Mouse (Mus musculus): ENCODE results near the gene Tom1. TPM values are rescaled to one million over a fixed set of nuclear protein-coding genes. Genes with fewer than 3 reads are reported as not detected.

Tom1 gene
- total RNA-seq, 2 experiments from 2014 or later, result 42.5 to 46.0 TPM

DNA sequence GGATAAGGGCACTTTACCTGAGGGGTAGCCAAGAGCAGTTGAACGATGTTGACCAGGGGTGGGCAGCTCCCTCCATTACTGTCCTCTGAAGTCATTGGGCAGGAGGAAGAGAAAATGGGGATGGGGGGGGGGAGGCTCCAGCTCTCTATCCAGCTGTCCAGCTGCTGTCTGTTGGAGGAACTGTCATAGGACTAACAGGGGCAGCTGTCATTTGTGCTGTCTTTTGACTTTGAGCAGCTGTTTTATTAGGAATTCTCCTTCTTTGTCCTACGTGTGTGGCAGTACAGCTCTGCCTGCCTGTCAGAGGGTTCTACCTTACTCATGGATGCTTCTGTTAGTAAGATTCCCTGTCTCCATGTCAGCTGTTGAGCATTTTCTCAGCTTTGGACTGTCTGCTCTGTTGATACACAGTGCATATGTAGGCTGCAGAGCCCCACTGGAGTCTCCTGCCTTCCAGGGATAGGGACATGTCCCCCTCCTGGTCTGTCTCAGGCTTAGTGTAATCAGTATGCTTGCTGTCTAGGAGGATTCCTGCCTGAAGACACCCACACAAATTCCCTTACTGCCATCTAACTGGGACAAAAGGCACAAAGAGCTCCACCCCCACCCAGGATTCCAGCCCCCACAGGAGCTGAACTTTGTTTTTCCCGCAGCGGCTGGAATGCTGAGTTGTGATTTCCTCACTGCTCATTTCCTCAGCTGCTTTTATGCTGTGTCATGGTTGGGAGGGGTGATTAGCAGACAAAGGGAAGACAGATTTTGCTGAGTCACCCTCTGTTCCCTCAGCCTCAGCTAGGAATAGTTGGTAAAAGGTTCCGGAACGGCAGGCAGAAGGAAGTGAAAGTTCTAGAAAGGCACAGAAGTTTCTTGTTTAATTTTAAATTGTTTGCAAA is 55.7 kb downstream of the Tom1 start:
- DNase-seq, result peak; percentile 75 to 86

DNA sequence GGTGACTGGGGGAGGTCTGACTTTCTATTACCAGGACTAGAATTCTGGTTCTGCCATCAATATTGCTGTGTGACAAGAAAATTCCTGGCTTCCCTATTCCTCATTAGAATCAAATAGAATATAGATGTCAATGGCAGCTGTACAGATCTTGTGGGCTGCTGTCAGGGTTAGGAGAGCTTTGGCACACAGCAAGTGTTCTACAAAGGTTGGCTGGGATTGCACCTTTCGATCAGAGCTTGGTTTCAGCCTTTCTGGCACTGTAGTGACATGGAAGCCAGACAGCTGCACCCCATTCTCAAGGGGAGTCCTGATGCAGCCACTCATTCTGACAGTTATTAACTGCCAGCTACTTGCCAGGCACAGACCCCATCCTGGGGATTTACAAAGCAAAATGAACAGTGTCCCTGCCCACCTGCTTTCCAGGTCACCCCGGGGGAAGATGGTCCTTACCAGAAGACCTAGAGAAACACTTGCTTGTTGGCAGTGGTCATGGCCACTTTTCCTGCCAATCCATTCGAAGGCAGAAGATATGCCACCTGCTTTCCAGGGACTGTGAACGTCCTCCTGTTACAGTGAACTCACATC is 57.4 kb downstream of the Tom1 start:
- DNase-seq, result no peak

DNA sequence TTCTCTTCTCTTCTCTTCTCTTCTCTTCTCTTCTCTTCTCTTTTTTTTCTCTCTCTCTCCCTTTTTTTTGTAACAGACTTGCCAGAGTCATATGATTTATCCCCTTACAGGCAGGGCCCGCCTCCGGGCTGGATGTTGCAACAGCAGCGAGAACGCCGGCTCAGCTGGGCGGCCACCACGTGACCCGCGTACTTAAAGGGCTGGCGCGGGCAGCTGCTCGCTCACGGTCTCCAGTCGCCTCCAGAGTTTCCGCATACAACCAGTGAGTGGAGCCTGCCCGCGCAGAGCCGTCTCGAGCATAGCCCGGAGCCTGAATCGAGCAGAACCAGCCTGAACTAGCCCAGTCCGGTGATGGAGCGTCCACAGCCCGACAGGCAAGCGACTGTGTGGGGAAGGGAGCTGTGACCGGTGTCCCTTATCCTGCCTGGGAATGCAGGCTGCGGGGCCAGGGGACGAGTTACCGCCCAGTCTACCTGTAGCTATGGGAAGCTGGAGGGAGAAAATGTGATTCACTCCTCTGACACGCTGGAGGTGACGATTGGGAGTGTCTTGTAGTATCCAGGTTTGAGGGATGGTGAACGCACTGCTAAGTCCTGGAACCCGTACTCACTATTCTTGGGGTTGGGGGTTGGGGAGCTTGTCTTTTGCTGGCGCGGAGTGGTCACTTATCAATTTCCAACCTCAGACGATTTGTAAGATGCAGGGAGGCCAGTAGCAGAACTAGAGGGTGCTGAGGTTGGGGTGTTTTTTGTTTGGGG is 60.1 kb downstream of the Tom1 start, which contains the start of gene Hmox1:
Gene Hmox1 (plus strand): TSS at position 223 of the 758 bp plus-strand sequence.
- peak; percentile 97 for DNase-seq

DNA sequence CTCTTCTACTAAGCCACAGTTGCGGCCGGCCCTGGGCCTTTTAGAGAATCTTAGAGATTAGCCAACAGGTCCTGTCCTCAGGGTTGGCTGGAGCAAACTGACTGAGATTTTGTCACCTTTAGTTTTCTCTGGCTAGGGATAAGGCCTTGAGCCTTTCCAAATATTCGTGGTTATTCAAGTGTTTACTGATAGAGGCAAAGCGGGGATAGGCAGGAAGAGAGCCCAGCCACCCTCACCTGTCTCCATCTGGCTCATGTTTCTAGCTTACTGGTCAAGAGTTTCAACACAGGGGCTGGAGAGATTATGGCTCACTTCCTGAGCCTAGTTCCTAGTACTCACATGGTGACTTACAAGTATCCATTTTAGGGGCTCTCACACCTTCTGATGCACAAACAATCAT is 69.5 kb downstream of the Tom1 start:
- no peak for DNase-seq

DNA sequence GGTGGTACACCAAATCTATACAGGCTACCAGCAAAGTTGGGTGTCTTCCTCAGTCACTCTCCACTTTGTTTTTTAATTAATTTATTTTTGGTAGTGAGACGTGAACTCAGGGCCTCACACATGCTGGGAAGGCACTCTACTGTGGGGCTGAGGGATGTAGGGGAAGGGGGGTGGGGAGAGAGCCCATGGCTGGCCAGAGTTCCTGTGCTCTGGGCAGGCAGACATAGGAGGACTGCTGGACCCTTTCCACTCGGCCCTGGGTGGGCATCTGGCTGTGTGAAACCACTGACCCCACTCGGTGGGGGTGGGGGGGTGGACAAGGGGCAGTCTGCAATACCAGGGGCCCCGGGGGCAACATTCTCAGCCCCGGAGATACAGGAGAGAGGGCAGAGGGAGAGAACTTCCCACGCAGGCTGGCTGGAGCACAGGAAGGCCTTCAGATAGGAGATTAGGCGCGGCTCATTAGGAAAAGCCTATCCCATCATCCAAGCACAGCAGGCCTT is 69.9 kb downstream of the Tom1 start:
- no peak for DNase-seq

DNA sequence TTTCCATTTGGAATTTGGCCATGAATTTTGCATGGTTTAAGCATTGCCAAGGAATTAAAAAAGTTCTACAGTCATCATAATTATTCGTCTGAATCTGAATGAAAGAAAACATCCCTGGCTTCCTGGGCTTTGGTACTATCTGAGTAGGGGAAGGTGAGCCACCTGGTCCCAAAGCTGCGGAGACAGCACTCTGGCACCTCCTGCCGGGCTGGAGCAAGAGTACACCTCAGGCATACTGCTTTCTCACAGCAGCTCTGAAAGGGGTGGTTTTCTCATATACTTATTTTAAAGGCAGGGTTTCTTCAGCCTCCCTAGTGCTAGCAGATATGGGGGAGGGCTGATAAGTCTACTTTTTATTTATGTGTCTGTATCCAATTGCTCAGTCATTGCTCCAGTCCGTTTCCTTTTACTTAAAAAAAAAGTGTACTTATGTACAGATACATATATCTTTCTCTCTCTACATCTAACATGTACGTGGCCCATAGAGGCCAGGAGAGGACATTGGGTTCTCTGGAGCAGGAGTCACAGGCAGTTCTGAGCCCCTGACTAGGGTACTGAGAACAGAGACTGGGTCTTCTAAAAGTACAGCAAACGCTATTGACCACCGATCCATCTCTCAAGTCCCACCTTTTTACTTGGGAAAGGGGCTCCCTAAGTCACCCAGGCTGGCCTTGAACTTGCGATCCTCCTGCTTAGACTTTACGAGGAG is 75.2 kb downstream of the Tom1 start:
- peak; percentile 86 to 91 for DNase-seq

DNA sequence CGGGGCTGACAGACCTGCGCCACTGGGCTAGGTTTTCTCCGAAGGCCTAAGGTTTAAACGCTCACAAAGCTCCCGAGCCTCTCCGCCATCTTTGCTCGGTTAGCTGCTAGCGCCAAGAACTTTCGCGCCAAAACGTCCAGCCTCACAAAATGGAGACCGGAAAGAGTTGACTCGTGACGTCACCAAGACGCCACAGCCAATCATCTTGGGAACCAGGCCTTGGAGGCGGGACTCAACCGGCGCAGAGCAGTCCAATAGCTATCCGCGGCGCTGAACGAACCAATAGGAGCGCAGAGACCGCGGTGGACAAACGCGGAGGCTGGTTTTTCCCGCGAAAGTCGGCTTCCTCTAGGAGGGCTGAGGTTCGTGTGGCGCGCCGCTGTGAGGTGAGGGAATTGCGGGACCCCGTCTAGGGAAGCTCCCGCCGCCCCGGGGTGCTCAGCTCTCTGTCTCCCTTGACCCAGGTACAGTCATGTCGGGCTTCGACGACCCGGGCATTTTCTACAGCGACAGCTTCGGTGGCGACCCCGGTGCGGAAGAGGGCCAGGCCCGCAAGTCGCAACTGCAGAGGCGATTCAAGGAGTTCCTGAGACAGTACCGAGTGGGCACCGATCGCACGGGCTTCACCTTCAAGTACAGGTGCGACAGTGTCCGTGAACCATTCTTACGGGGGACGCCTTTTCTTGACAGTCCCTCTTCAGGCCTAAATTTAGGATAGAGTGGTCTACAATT is 75.9 kb downstream of the Tom1 start, which contains the start of gene Mcm5:
Gene Mcm5 (plus strand): TSS at position 334 of the 732 bp plus-strand sequence.
- peak; percentile 95 to 98 for DNase-seq

DNA sequence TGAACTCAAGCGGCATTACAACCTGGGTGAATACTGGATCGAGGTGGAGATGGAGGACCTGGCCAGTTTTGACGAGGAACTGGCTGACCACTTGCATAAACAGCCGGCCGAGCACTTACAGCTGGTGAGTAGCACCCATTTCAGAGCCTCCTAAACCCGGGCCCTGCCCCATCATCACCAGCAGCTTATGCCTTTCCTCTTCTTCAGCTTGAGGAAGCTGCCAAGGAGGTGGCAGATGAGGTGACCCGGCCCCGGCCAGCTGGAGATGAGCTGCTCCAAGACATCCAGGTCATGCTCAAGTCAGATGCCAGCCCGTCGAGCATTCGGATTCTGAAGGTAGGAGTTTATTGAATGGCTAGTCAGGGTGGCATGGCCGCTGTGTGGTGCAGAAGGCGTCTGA is 76.6 kb downstream of the Tom1 start:
- no peak for DNase-seq

DNA sequence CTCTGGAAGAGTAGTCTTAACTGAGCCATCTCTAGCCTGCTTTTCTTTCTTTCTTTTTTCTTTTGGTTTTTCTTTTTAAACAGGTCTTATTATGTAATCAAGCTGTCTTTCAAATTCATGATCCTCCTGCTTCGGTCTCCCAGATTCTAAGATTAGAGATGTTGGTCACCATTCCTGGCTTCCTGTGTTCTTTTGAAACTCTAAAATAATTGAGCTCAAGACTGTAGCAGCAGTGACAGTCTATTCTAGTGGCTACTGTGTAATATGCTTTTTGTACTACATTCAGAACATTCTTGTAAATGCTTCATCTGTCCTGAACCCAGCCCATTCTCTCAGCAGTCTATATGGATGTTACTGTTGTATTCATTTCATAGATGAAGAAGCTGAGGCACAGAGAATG is 85.0 kb downstream of the Tom1 start:
- DNase-seq, result no peak

DNA sequence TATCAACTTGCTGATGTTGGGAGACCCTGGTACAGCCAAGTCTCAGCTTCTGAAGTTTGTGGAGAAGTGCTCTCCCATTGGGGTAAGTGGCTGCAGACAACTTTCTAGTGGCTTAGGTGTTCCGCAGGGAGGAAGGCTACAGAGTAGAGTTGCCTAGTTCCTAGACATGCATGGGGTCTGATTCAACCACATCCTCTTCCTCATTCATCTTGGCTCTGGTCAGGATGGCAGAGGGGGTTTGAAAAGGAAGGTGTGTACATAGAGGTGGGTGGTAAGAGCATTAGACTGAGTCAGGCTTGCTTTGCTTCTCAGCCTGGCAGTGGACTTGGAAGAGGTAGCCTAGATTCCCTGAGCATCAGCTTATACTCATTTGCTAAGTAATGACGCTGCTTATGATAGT is 85.8 kb downstream of the Tom1 start:
- DNase-seq, result no peak

Other genes starting within 250 kb of the Tom1 start
- not detected for gene Isx, start 160.5 kb upstream of the Tom1 start, total RNA-seq (2021)
- gene Hmgxb4, start 40.3 kb upstream of the Tom1 start, total RNA-seq (2021), result 10 to 100 TPM; 19.0 to 24.1 TPM
- 100 to 1,000 TPM in 1 of 2 experiments, 10 to 100 TPM in 1; 32.3 to 196 TPM for gene Hmox1, start 59.9 kb downstream of the Tom1 start, total RNA-seq (2021)
- 10 to 100 TPM; 12.7 to 14.2 TPM for gene Mcm5, start 75.9 kb downstream of the Tom1 start, total RNA-seq (2021)
- 1 to 10 TPM; 2.0 to 2.8 TPM for gene Rasd2, start 180.2 kb downstream of the Tom1 start, total RNA-seq (2021)